Comparison of ENCODE assay signal across 8 mouse cellular contexts in the genomic region with DNA sequence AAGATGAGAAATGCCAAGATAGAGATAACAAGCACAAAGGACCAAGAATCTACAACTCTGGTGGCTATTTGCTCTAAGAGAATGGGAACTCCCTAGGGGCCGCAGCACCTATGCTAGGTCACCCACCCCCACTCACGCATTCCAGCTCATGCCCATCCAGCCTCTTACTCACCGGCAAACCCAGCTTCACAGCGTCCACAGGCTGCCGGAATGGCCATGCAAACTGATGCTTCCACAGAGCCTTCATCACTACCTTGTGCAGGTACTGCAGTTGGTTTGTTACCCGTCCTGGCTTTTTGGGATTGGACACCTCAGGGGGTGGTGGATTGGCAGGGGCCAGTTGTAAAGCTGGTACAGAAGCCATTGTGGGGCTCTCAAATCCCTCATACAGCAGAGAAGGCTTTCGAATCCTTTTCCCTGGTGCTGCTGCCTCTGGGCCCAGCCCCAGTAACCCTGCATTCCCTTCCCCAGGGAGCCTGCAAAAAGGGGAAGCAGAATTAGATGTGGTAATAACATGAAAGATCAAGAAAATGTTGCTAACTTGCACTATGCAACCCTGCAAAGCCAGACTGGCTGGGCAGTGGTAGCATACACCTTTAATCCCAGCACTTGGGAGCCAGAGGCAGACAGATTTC. TPM values are rescaled to one million over a fixed set of nuclear protein-coding genes. Genes with fewer than 3 reads are reported as not detected.
A peak's percentile ranks its signal among the peaks of the same experiment; 100 is the strongest.
DNase-seq lines count a peak whose midpoint lies in the region; ATAC-seq and TF ChIP-seq lines count a peak whose summit lies in the region.

No protein-coding gene starts in this region.

- no peak for DNase-seq in lung, embryonic 14.5 days
- no peak for DNase-seq in lung, postnatal 36 days
- peak; percentile 57 for DNase-seq in cerebellum, adult 9-10 months
- no peak for DNase-seq in midbrain, embryonic 14.5 days
- DNase-seq in retina, postnatal 1 day, result no peak
- DNase-seq in left cerebral cortex, postnatal 14 days (ENCODE audit: low spot score in 2 of 2), result no peak
- DNase-seq in gastrocnemius, postnatal 4 days (ENCODE audit: low spot score in 2 of 2), result no peak

- H3K9ac ChIP-seq in lung, embryonic 14.5 days, result peak overlapping the region; percentile 94
- peak overlapping the region; percentile 98 for H3K9ac ChIP-seq in hindbrain, embryonic 12.5 days
- H3K9ac ChIP-seq in midbrain, embryonic 14.5 days (replicated peaks; ENCODE audit: low read length), result peak overlapping the region; percentile 32; the same call in 1 of the 2 replicates

- 0 out of 2 replicates have a peak, but pooled peaks cover 5% of the 10 kb centered on the region for H3K4me1 ChIP-seq in lung, embryonic 14.5 days (ENCODE audit: insufficient read depth)
- H3K4me1 ChIP-seq in hindbrain, embryonic 12.5 days, result peaks cover 30% of the 10 kb centered on the region
- peaks cover 11% of the 10 kb centered on the region for H3K4me1 ChIP-seq in midbrain, embryonic 14.5 days (ENCODE audit: control insufficient read depth, insufficient read depth, low read length)

- intact Hi-C loops in left cerebral cortex, postnatal 14 days (cut with DNase I), result loop anchor here (5.0 kb wide), 1 partner anchor 80 kb away; the partner anchor contains the start of gene Col11a2

- H3K9me3 ChIP-seq in lung, embryonic 14.5 days (ENCODE audit: low read depth, low read length), result no peaks in the 10 kb centered on the region
- H3K9me3 ChIP-seq in hindbrain, embryonic 12.5 days (replicated peaks), result no peaks in the 10 kb centered on the region
- H3K9me3 ChIP-seq in midbrain, embryonic 14.5 days (ENCODE audit: control insufficient read depth, low read length), result no peaks in the 10 kb centered on the region

- no peak for TF ChIP-seq CTCF in lung, embryonic 14.5 days (IDR thresholded peaks at IDR 0.05; ENCODE audit: low read depth)

- no peak overlapping the region for H3K27ac ChIP-seq in lung, embryonic 14.5 days (ENCODE audit: low read depth)
- H3K27ac ChIP-seq in hindbrain, embryonic 12.5 days, result no peak overlapping the region; the same call in 1 of the 2 replicates
- no peak overlapping the region for H3K27ac ChIP-seq in midbrain, embryonic 14.5 days (replicated peaks; ENCODE audit: low read depth, low read length)

- H3K36me3 ChIP-seq in lung, embryonic 14.5 days (ENCODE audit: insufficient read depth), result peaks cover 75% of the 10 kb centered on the region
- peaks cover 67% of the 10 kb centered on the region for H3K36me3 ChIP-seq in hindbrain, embryonic 12.5 days
- H3K36me3 ChIP-seq in midbrain, embryonic 14.5 days (ENCODE audit: control insufficient read depth, insufficient read depth, low read length), result peaks cover 67% of the 10 kb centered on the region

- ATAC-seq in lung, embryonic 14.5 days (ENCODE audit: insufficient read depth), result no peak
- ATAC-seq in hindbrain, embryonic 12.5 days (ENCODE audit: low FRiP score), result no peak
- ATAC-seq in midbrain, embryonic 14.5 days (ENCODE audit: low FRiP score, low TSS enrichment), result no peak

- peak overlapping the region; percentile 100 for H3K4me3 ChIP-seq in lung, embryonic 14.5 days (ENCODE audit: low read depth, low read length)
- H3K4me3 ChIP-seq in hindbrain, embryonic 12.5 days, result peak overlapping the region; percentile 99
- H3K4me3 ChIP-seq in midbrain, embryonic 14.5 days (replicated peaks; ENCODE audit: low read depth, low read length), result peak overlapping the region; percentile 92

- WGBS in lung, embryonic 14.5 days, result 19% methylated on average over 7 of the region's 7 CpGs
- 48% methylated on average over 7 of the region's 7 CpGs for WGBS in hindbrain, embryonic 12.5 days
- WGBS in midbrain, embryonic 14.5 days, result 37% methylated on average over 7 of the region's 7 CpGs

- no peaks in the 10 kb centered on the region for H3K27me3 ChIP-seq in lung, embryonic 14.5 days (ENCODE audit: insufficient read depth, low read length)
- no peaks in the 10 kb centered on the region for H3K27me3 ChIP-seq in hindbrain, embryonic 12.5 days
- H3K27me3 ChIP-seq in midbrain, embryonic 14.5 days (ENCODE audit: control insufficient read depth, insufficient read depth, low read length), result no peaks in the 10 kb centered on the region

- H3K4me2 ChIP-seq in lung, embryonic 14.5 days, result peak overlapping the region; percentile 99
- H3K4me2 ChIP-seq in hindbrain, embryonic 12.5 days (replicated peaks), result peak overlapping the region; percentile 98
- H3K4me2 ChIP-seq in midbrain, embryonic 14.5 days (ENCODE audit: low read length), result peak overlapping the region; percentile 98

RNA-seq across cellular contexts. Expression of gene H2-DMa, which starts 2.5 kb away (rescaled TPM):
- polyA plus RNA-seq in lung, embryonic 14.5 days (2014; fragmentation: Nextera tagmentation; extraction: Ambion mirVana), result 9.8 and 15.5 TPM in 2 replicates
- 13.1 and 14.2 TPM in 2 replicates for polyA plus RNA-seq in hindbrain, embryonic 12.5 days (2016; fragmentation: Nextera tagmentation; extraction: Ambion mirVana)
- 16.7 and 20.4 TPM in 2 replicates for polyA plus RNA-seq in midbrain, embryonic 14.5 days (2014; fragmentation: Nextera tagmentation; extraction: Ambion mirVana)
- 10 to 100 TPM; 25.8 to 29.1 TPM for total RNA-seq in left cerebral cortex, postnatal 14 days (2021)
- 1 to 10 TPM; 7.6 to 8.7 TPM for total RNA-seq in gastrocnemius, postnatal 4 days (2021)

RNA-seq across cellular contexts. Expression of gene Brd2, which starts 5.6 kb away (rescaled TPM):
- polyA plus RNA-seq in lung, embryonic 14.5 days (2014; fragmentation: Nextera tagmentation; extraction: Ambion mirVana), result 153 TPM in 2 replicates
- polyA plus RNA-seq in hindbrain, embryonic 12.5 days (2016; fragmentation: Nextera tagmentation; extraction: Ambion mirVana), result 137 and 151 TPM in 2 replicates
- polyA plus RNA-seq in midbrain, embryonic 14.5 days (2014; fragmentation: Nextera tagmentation; extraction: Ambion mirVana), result 160 and 171 TPM in 2 replicates
- total RNA-seq in left cerebral cortex, postnatal 14 days (2021), result 100 to 1,000 TPM; 231 to 249 TPM
- total RNA-seq in gastrocnemius, postnatal 4 days (2021), result 100 to 1,000 TPM; 125 to 136 TPM

RNA-seq across cellular contexts. Expression of gene H2-Oa, which starts 24.7 kb away (rescaled TPM):
- 0.26 TPM in 1 of 2 replicates, not detected in the other for polyA plus RNA-seq in lung, embryonic 14.5 days (2014; fragmentation: Nextera tagmentation; extraction: Ambion mirVana)
- polyA plus RNA-seq in hindbrain, embryonic 12.5 days (2016; fragmentation: Nextera tagmentation; extraction: Ambion mirVana), result 0.29 and 0.39 TPM in 2 replicates
- not detected in 2 replicates for polyA plus RNA-seq in midbrain, embryonic 14.5 days (2014; fragmentation: Nextera tagmentation; extraction: Ambion mirVana)
- under 1 TPM in 1 of 2 experiments, not detected in 1; 0.32 TPM for total RNA-seq in left cerebral cortex, postnatal 14 days (2021)
- total RNA-seq in gastrocnemius, postnatal 4 days (2021), result not detected

RNA-seq across cellular contexts. Expression of gene H2-DMb2, which starts 26.3 kb away (rescaled TPM):
- 0.91 and 1.1 TPM in 2 replicates for polyA plus RNA-seq in lung, embryonic 14.5 days (2014; fragmentation: Nextera tagmentation; extraction: Ambion mirVana)
- 0.21 TPM in 1 of 2 replicates, not detected in the other for polyA plus RNA-seq in hindbrain, embryonic 12.5 days (2016; fragmentation: Nextera tagmentation; extraction: Ambion mirVana)
- polyA plus RNA-seq in midbrain, embryonic 14.5 days (2014; fragmentation: Nextera tagmentation; extraction: Ambion mirVana), result 0.15 and 0.18 TPM in 2 replicates
- total RNA-seq in left cerebral cortex, postnatal 14 days (2021), result 1 to 10 TPM; 1.0 to 1.1 TPM
- total RNA-seq in gastrocnemius, postnatal 4 days (2021), result under 1 TPM; 0.36 to 0.37 TPM

RNA-seq across cellular contexts. Expression of gene H2-DMb1, which starts 36.0 kb away (rescaled TPM):
- 1.1 TPM in 2 replicates for polyA plus RNA-seq in lung, embryonic 14.5 days (2014; fragmentation: Nextera tagmentation; extraction: Ambion mirVana)
- polyA plus RNA-seq in hindbrain, embryonic 12.5 days (2016; fragmentation: Nextera tagmentation; extraction: Ambion mirVana), result 1.4 and 2.1 TPM in 2 replicates
- 0.38 and 0.91 TPM in 2 replicates for polyA plus RNA-seq in midbrain, embryonic 14.5 days (2014; fragmentation: Nextera tagmentation; extraction: Ambion mirVana)
- 1 to 10 TPM; 1.1 to 1.6 TPM for total RNA-seq in left cerebral cortex, postnatal 14 days (2021)
- total RNA-seq in gastrocnemius, postnatal 4 days (2021), result 1 to 10 TPM in 1 of 2 experiments, under 1 TPM in 1; 0.70 to 1.4 TPM

Comparison
In these comparisons a context has a peak if more than half of its experiments do, and no peak if none do; other contexts are left out.
1. H3K9ac ChIP-seq: peak in every context shown above with its lines; median percentile 98 in hindbrain, embryonic 12.5 days; 94 in lung, embryonic 14.5 days; 32 in midbrain, embryonic 14.5 days.